Mouse (Mus musculus) lung, embryonic 15.5 days (tissue): ENCODE measurements around the gene Col5a3. TPM values are rescaled to one million over a fixed set of nuclear protein-coding genes. Genes with fewer than 3 reads are reported as not detected.

Experiments
- ATAC-seq: fragments of 200-750 bp; cut with Nextera tagmentation; 2 replicates; pipeline ENCODE4 v1.8.0; 2017; ENCODE audit warnings: moderate number of reproducible peaks, borderline replicate concordance; ENCODE audit not compliant: low FRiP score, low TSS enrichment; ENCODE audit errors: extremely low read depth
- H3K27ac ChIP-seq: fragments of 300-500 bp; sonication (generic); 2 replicates; pipeline ENCODE4 v1.5.1; 2015; ENCODE audit warnings: moderate library complexity, mild to moderate bottlenecking, inconsistent platforms
- H3K27me3 ChIP-seq: fragments of 300-500 bp; sonication (generic); 2 replicates; pipeline ENCODE4 v1.6.1; 2015; ENCODE audit warnings: inconsistent platforms
- H3K36me3 ChIP-seq: fragments of 300-500 bp; sonication (generic); 2 replicates; pipeline ENCODE4 v1.6.1; 2015; ENCODE audit warnings: inconsistent platforms
- H3K4me1 ChIP-seq: fragments of 300-500 bp; sonication (generic); 2 replicates; pipeline ENCODE4 v1.6.1; 2015; ENCODE audit warnings: inconsistent platforms
- H3K4me2 ChIP-seq: fragments of 300-500 bp; sonication (generic); 2 replicates; pipeline ENCODE4 v1.6.1; 2015; ENCODE audit warnings: inconsistent platforms, mild to moderate bottlenecking, moderate library complexity
- H3K4me3 ChIP-seq: fragments of 300-500 bp; sonication (generic); 2 replicates; pipeline ENCODE4 v1.5.1; 2015; ENCODE audit warnings: mild to moderate bottlenecking, inconsistent platforms
- H3K9ac ChIP-seq: fragments of 300-500 bp; sonication (generic); 2 replicates; pipeline ENCODE4 v1.6.1; 2015; ENCODE audit warnings: inconsistent platforms
- H3K9me3 ChIP-seq: fragments of 300-500 bp; sonication (generic); 2 replicates; pipeline ENCODE4 v1.6.1; 2016; ENCODE audit warnings: inconsistent platforms
- WGBS: fragments of 180-500 bp; shearing (Covaris S2); methylation state at CpG from one replicate; pipeline ENCODE4 v1.1.7; 2015; 5-methylcytosine and 5-hydroxymethylcytosine counted together
- polyA plus RNA-seq: library from polyadenylated mRNA; unstranded; fragments of >200 nt; fragmentation: Nextera tagmentation; extraction: Ambion mirVana; gene quantifications from 2 replicates; pipeline ENCODE4 v1.2.1, GENCODE M21; 2015

Col5a3 gene
- polyA plus RNA-seq, 1 experiment from 2014 or later = 1.4 TPM

DNA sequence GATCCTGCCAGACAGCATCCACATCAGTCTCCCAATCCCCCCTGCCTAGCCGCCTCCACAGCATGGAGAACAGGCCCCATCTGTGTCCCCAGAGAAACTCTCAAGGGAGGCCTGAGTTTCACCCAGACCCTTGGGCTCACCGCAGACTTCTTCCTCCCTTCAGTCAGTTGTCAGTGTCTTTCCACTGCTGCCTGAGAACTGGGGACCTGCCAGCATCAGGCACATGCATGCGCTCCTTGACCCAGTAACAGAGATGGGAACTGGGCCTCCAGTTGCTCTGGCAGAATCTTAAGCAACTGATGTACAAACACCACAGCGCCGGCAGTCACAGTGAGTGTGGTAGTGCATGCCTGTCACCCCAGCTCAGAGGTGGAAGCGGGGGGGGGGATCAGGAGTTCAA, 56.0 kb downstream of the Col5a3 start:
- Histone ChIP-seq H3K4me2 (no peak overlapping the region), H3K9me3 (no peaks in the 10 kb centered on the region), H3K4me1 (no peaks in the 10 kb centered on the region), H3K36me3 (no peaks in the 10 kb centered on the region), H3K4me3 (no peak overlapping the region), H3K27me3 (no peaks in the 10 kb centered on the region), H3K9ac (no peak overlapping the region), H3K27ac (no peak overlapping the region)
- 76% methylated on average over 6 of the region's 6 CpGs for WGBS
- ATAC-seq = no peak

DNA sequence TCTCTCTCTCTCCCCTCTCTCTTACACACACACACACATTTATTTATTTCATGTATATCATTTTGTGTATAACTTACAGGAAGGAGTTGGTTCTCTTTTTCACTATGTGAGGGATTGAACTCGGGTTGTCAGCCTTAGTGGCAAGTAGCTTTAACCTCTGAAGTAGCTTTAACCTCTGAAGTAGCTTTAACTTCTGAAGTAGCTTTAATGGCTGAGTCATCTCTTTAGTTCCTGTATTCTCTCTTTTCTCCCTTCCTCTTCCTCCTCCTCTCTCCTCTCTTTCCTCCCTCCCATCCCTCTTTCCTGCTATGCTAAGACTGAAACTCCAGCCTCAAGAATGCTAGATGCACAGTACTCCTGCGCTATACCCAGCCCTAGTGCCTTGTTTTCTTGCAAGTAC, 56.6 kb downstream of the Col5a3 start:
- Histone ChIP-seq H3K4me2 (no peak overlapping the region), H3K27me3 (no peaks in the 10 kb centered on the region), H3K27ac (no peak overlapping the region), H3K4me3 (no peak overlapping the region), H3K9ac (no peak overlapping the region), H3K36me3 (no peaks in the 10 kb centered on the region), H3K4me1 (no peaks in the 10 kb centered on the region), H3K9me3 (no peaks in the 10 kb centered on the region)
- no peak for ATAC-seq
- 62% methylated on average over 2 of the region's 2 CpGs for WGBS

DNA sequence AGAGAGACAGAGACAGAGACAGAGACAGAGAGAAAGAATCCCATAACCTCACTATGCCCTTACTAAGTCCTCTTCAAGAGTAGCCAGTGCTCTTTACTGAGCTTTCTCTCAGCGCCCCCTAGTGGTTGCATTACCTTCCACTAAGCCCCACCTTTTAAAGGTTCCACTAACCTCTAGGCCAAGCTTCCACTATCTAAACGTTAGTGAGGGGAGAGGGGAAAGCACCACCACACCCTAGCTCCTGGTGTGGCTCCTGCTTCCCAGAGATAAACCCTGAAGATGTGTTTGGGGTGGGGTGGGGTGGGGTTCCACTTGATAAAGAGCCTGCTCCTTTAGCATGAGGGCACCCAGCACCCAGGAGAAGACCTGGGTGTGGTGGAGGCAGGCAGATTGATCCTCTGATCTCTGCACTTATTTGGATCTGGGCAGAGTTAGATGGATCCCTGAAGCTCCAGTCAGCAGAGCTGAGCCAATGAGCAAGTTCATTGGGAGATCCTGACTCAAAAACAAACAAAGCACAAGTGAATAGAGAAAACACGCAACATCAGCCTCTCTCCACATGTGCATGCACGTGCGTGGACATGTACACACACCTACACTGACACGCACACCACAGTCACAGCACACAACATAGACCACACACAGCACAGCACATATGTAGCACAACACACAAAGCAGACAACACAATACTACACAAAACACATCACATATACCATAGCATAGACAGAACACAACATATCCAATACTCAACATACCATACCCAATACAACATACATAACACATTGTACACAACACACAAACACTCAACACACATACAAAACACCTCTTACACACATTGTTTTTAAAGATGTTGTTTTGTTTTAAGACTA, 57.5 kb downstream of the Col5a3 start:
- Histone ChIP-seq H3K27ac (no peak overlapping the region), H3K4me1 (no peaks in the 10 kb centered on the region), H3K4me3 (no peak overlapping the region), H3K9me3 (no peaks in the 10 kb centered on the region), H3K4me2 (no peak overlapping the region), H3K36me3 (no peaks in the 10 kb centered on the region), H3K27me3 (no peaks in the 10 kb centered on the region), H3K9ac (no peak overlapping the region)
- ATAC-seq = no peak
- WGBS = 53% methylated on average over 6 of the region's 6 CpGs

DNA sequence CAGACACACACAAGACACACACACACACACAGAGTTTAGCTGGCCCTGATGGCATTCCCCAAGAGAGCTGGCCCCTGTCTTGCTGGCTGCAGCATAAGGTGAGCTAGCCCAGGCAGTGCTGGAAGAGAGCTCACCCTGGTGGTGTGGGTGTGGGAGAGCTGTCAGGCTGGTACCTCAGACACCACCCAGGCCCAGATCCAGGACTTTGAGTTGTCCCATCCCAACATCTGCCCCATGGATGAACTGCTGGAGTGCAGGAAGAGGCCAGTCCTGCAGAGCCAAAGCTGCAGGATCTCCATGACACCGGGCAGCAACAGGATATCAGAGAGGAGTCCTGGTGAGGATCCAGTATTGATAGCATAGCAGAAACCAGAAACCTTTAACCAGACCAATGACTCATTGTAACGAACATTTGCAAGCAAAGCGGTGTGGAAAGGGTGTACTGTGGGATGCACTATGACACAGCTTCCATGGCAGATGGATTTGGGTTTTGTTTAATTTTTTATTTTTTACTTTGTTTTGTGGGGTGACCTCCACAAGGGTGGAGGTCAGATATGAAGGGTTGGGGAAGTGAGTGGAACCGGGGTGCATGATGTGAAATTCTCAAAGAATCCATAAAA, 58.7 kb downstream of the Col5a3 start:
- Histone ChIP-seq H3K9me3 (no peaks in the 10 kb centered on the region), H3K27ac (no peak overlapping the region), H3K27me3 (no peaks in the 10 kb centered on the region), H3K4me3 (no peak overlapping the region), H3K36me3 (no peaks in the 10 kb centered on the region), H3K4me1 (no peaks in the 10 kb centered on the region), H3K4me2 (no peak overlapping the region), H3K9ac (no peak overlapping the region)
- WGBS = 83% methylated on average over 4 of the region's 4 CpGs
- ATAC-seq = no peak; the same call in 1 of the 2 replicates

DNA sequence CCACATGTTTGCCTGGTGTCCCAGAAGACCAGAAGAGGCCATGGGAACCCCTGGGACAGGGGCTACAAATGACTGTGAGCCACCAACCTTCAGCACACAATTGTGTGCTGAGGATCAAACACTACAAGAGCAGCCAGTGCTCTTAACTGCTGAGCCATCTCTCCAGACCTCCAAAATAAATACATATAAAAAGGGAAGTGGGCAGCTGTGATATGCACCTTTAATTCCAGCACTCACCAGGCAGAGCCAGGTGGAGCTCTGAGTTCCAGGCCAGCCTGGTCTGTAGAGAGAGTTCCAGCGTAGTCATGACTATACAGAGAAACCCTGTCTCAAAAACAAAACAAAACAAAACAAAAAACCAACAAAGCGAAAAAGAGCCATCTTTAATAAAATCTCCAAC, 60.5 kb downstream of the Col5a3 start:
- Histone ChIP-seq H3K4me2 (no peak overlapping the region), H3K36me3 (no peaks in the 10 kb centered on the region), H3K27ac (no peak overlapping the region), H3K9me3 (no peaks in the 10 kb centered on the region), H3K9ac (no peak overlapping the region), H3K4me1 (no peaks in the 10 kb centered on the region), H3K27me3 (no peaks in the 10 kb centered on the region), H3K4me3 (no peak overlapping the region)
- 82% methylated on average over 2 of the region's 2 CpGs for WGBS
- no peak for ATAC-seq

DNA sequence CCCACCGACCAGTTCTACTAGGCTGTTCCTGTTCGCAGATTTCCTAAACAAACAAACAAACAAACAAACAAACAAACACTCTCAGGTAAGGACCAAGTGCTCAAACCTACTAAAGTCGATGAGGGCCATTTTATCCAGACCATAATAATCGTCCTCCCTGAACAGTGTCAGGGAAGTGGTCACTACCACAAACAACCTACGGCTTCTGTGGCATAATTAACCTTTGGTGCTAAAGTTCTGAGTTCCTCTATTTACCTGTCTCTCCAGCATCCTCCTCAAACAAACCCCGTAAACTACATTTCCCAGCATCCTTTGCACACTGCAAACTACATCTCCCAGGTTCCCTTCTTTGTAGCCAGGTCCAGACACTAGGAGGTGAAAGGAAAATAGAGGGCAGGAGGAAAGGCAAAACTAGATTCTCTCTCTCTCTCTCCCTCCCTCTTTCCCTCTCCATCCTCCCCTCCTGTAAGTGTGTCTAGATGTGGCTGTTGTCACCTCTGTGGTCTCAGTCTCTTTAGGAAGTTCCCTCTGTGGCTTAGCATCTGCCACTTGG, 63.3 kb downstream of the Col5a3 start:
- no peak overlapping the region for H3K27ac ChIP-seq
- peaks cover 16% of the 10 kb centered on the region for H3K27me3 ChIP-seq
- H3K4me3 ChIP-seq = no peak overlapping the region
- H3K36me3 ChIP-seq = no peaks in the 10 kb centered on the region
- H3K9me3 ChIP-seq = no peaks in the 10 kb centered on the region
- ATAC-seq = no peak
- 51% methylated on average over 6 of the region's 6 CpGs for WGBS
- H3K4me1 ChIP-seq = no peaks in the 10 kb centered on the region
- no peak overlapping the region for H3K9ac ChIP-seq
- no peak overlapping the region for H3K4me2 ChIP-seq

DNA sequence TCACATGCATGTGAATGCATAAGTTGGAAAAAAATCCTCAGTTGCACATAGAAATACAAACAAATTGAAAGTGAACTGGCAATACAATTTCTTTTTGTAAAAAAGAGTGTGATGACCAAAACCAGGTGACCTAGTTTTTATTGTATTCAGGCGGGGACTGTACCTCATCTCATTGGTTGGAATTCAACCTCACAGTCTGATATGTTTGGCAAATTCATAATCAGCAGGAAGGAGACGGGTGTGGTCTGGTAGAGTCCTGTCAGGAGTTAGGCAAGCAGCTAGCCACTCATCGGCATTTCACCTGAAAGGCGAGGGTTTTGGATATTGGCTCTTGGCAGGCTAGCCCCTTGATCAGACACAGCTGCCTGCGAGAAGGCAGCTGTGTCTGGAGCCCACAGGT, 65.7 kb downstream of the Col5a3 start:
- peaks cover 7% of the 10 kb centered on the region; the same call in 1 of the 2 replicates for H3K4me1 ChIP-seq
- H3K4me2 ChIP-seq = no peak overlapping the region
- ATAC-seq = no peak
- 49% methylated on average over 5 of the region's 5 CpGs for WGBS
- no peak overlapping the region for H3K27ac ChIP-seq
- H3K36me3 ChIP-seq = no peaks in the 10 kb centered on the region
- H3K9me3 ChIP-seq = no peaks in the 10 kb centered on the region
- peaks cover 39% of the 10 kb centered on the region for H3K27me3 ChIP-seq
- no peak overlapping the region for H3K4me3 ChIP-seq
- H3K9ac ChIP-seq = no peak overlapping the region

DNA sequence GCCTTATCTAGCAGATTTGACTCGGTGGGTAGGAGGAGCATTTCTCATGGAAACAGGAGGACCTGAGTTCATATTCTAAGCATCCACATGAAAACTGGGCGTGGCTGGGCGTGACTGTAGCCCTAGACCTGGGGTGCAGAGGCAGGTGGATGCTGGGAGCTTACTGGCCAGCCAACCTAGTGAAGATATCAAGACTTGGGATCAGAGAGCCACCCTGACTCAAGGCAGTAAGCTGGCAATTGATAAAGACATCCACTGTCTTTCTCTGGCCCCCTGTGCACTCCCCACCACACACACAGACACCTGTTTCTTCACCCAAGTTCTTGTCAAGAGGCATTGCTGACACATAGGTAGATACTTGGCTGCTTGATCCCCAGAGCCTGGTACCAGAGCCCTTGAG, 66.3 kb downstream of the Col5a3 start:
- H3K9ac ChIP-seq = no peak overlapping the region
- H3K36me3 ChIP-seq = no peaks in the 10 kb centered on the region
- 48% methylated on average over 3 of the region's 3 CpGs for WGBS
- H3K9me3 ChIP-seq = no peaks in the 10 kb centered on the region
- H3K4me1 ChIP-seq = peaks cover 7% of the 10 kb centered on the region; the same call in 1 of the 2 replicates
- no peak for ATAC-seq
- no peak overlapping the region for H3K4me3 ChIP-seq
- H3K27ac ChIP-seq = no peak overlapping the region
- peaks cover 46% of the 10 kb centered on the region for H3K27me3 ChIP-seq
- H3K4me2 ChIP-seq = no peak overlapping the region

DNA sequence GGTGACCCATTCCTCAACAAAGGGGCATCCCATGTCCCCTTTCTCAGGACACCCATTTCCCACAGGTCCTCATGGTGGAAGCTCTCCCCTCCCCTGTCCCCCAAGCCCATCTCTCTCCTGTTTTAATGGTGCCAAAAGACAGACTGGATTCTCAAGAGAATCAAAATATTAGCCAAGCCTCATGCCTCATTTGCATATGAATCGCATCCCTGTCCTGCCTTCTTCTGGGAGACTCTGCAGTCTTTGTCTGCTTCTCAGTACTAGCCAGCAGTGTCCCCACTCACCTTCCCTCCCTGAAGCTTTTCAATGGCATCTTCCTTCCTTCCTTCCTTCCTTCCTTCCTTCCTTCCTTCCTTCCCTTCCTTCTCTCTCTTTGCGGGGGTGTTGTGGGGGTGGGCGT, 67.2 kb downstream of the Col5a3 start:
- Histone ChIP-seq H3K4me3 (no peak overlapping the region), H3K9ac (no peak overlapping the region), H3K4me2 (no peak overlapping the region), H3K27me3 (peaks cover 54% of the 10 kb centered on the region), H3K4me1 (peaks cover 7% of the 10 kb centered on the region; the same call in 1 of the 2 replicates), H3K27ac (no peak overlapping the region), H3K9me3 (no peaks in the 10 kb centered on the region), H3K36me3 (no peaks in the 10 kb centered on the region)
- no peak for ATAC-seq
- 11% methylated on average over 3 of the region's 3 CpGs for WGBS

DNA sequence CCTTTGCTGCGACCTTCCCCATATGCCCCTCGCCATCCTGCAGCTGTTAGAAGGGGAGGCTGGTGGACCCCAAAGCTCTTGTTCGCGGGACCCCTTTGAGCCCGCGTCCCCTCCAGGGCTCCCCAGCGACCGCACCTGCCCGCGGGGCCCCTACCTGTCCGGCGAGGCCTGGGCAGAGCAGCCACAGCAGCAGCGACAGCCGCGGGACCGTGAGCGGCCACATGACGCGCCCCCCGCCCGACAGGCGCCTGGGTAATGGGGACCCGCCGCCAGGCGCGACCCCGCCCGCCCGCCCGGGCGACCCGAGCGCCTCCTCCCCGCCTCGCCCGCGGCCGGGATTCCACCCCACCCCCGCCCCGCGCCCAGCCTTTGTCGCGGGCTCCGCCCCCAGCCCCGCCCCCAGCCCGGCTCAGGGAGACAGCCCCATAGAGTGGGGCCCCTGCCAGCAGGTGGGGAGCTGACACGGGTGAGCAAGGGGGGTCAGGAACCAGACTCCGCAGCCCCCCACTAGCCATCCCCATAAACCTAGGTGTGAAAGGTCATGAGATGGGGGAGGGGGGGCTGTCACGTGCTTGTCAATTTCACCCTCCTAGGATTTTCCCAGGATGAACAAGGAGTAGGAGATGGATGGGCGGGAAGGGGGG, 68.7 kb downstream of the Col5a3 start, which contains the start of gene Olfm2:
Gene Olfm2 (minus strand): TSS at position 333 of the 644 bp plus-strand sequence.
- Histone ChIP-seq H3K36me3 (no peaks in the 10 kb centered on the region), H3K4me3 (peak within 1 kb of the TSS; percentile 40), H3K27ac (no peak within 1 kb of the TSS), H3K9me3 (no peaks in the 10 kb centered on the region), H3K9ac (peak within 1 kb of the TSS; percentile 25; the same call in 1 of the 2 replicates), H3K4me2 (peak within 1 kb of the TSS; percentile 73), H3K4me1 (peaks cover 7% of the 10 kb centered on the region; the same call in 1 of the 2 replicates), H3K27me3 (peaks cover 57% of the 10 kb centered on the region)
- WGBS = under 1% methylated on average over 28 of the region's 50 CpGs
- ATAC-seq = peak; percentile 61; the same call in 1 of the 2 replicates

DNA sequence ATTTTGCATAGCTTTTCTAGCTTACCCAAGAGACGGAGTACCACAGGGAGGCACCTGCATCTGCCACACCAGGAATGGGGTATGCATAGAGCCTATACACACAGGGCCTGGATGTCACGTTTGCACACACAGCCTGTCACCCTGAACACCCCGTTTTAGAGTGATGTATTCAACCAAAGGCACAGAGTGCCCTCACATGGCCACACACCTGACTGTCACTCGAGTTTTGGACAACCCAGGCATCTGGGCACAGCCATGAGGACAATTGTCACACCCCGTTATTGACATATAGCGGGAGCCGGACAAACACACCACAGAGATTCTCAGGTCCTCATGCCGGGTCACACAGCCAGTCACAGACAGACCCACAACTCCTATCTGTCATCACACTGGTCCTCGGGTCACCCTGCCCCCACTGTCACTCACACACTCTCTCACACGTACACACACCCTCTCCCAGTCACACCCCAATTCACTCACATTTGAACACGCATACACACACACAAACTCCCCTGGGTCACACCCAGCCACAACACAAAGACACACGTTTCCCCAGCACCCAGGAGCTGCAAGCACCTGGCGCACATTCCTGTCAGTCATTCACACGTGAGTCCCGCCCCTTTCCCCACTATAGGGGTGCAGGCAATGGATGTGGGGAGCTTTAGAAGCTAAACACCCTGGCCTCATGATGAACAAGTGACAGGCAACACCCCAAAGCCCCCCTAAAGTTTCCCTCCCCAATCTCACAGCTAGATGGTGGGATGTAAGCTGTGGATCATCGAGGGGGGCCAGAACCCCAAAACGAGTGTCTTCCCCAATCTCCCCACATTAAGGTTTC, 69.5 kb downstream of the Col5a3 start:
- H3K4me1 ChIP-seq = peaks cover 13% of the 10 kb centered on the region
- 8% methylated on average over 17 of the region's 17 CpGs for WGBS
- H3K27me3 ChIP-seq = peaks cover 57% of the 10 kb centered on the region
- no peak for ATAC-seq
- H3K27ac ChIP-seq = no peak overlapping the region
- H3K4me3 ChIP-seq = peak overlapping the region; percentile 40
- H3K9ac ChIP-seq = peak overlapping the region; percentile 25; the same call in 1 of the 2 replicates
- H3K4me2 ChIP-seq = peak overlapping the region; percentile 73
- no peaks in the 10 kb centered on the region for H3K36me3 ChIP-seq
- H3K9me3 ChIP-seq = no peaks in the 10 kb centered on the region
